Mouse (Mus musculus): ENCODE measurements at regions not wholly inside any gene's neighbourhood (a gene's known extent, or its start where the extent isn't known, plus 50 kb on each side); places are given as distances from the start of the nearest gene placed in this dataset.

DNA sequence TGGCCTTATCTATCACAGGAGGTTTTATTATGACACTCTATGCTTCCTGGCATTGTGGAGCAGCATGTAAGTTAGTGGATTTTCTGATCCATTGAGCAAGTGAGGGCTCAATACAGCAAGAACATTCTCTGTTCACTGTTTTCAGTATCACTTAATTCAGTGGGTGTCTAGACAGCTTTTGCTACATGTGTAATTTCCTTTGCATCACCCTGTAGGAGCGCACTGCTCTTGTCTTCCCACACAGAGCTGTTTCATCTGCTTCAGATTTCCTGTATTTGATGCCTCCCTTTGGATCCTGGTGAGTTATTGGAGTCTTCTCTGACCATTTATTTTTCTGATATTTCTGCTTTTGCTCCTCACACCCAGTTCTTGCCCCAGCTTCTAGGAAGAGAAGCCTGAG lies 245.8 kb downstream of the Wnt5a start:
- DNase-seq = no peak
- intact Hi-C loops (cut with DNase I; ENCODE audit: low total_unique reads) = no loop called here

DNA sequence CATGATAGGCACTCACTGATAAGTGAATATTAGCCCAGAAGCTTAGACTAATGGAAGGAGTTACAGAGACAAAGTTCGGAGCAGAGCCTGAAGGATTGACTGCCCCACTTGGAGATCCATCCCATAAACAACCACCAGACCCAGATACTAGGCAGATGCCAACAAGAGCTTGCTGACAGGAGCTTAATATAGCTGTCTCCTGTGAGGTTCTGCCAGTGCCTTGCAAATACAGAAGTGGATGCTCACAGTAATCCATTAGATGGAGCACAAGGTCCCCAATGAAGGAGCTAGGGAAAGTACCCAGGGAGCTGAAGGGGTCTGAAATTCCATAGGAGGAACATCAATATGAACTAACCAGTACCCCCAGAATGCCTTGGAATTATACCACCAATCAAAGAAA lies 252.8 kb upstream of the Lrtm1 start:
- intact Hi-C loops (cut with DNase I; ENCODE audit: low total_unique reads) = no loop called here
- no peak for DNase-seq

- intact Hi-C loops (cut with DNase I; ENCODE audit: low total_unique reads) = no loop called here
- DNase-seq = no peak
These were observed 244.9 kb upstream of the Lrtm1 start for GRCm38 (mm10) chr14:28773068-28773467.

DNA sequence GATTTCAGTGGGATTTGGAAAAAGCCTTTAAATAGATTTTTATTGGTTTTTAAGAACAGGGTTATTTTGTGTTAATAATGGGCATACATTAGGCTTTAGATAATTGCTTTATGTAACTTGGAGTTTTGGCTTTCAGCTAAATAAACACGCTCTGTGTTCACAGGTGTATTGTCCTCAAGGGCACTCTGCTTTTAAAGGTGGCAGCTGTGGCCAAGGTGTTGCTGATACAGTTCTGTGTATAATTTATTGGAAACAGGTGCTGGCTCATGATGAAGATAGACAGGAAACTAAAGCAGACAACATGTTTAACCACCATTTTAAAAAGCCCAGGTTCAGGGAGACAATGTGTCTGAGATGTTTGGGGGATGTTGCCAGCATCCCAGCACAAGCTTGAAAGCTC lies 242.3 kb upstream of the Lrtm1 start:
- no peak for DNase-seq
- intact Hi-C loops (cut with DNase I; ENCODE audit: low total_unique reads) = no loop called here

DNA sequence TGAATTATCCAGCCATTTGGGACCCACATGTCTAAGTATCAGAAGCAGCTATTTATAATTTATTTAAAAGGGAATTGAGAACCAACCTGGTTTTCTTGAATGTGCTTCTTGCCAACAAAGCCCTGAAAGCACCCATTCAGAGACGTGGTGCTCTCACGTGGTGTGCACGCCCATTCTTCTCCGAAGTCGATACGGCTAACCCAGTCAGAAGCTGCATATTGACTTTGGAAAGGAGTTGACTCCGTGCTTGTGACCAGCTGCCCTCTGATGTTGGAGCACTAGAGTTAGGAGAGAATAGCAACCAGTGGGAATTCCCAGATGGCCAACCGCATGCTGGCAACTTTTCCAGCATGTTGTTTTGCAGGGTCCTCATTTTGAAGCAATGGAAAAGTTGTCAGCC lies 240.2 kb upstream of the Lrtm1 start:
- DNase-seq = no peak
- intact Hi-C loops (cut with DNase I; ENCODE audit: low total_unique reads) = no loop called here

DNA sequence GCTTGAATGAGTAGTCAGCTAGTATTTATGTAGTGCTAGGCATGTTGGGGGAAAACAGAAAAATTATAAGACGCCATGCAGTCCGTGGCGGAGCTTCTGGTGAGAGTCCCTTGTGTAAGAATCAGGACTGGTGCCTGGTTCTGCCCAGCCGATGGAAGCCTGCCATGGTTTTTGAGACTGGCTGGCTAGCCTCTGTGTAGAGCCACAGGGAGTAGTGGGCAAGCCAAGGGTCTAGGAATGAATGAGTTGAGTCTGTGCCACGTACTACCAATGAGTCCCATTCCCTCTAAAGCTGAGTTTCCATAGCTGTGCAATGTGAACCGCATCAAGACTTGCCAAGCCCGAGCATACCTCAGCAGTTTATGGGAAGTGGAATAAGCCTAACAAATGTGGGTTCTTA lies 236.3 kb upstream of the Lrtm1 start:
- no peak for DNase-seq
- intact Hi-C loops (cut with DNase I; ENCODE audit: low total_unique reads) = no loop called here

- DNase-seq = no peak
- intact Hi-C loops (cut with DNase I; ENCODE audit: low total_unique reads) = no loop called here
These were observed 233.8 kb upstream of the Lrtm1 start for GRCm38 (mm10) chr14:28784106-28784633.

DNA sequence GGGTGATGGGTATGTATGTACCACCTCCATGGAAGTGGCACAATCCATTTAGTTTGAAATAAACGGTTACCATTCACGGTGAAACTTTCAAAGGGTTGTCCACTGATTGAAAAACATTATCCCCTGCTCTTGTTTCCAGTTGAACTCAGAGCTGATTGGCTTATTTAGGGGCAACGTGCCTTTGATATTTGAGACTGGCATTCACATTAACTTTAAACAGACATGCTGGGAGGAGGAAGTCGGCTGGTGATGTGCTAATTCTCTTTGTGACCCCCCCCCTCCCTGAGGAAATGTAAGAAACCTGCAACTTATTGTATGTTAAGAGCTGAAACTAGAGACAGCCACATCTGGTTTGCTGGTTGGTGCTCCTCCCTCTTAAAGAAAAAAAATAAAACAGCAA lies 219.7 kb upstream of the Lrtm1 start:
- DNase-seq = no peak
- intact Hi-C loops (cut with DNase I; ENCODE audit: low total_unique reads) = no loop called here

- no peak for DNase-seq
- intact Hi-C loops (cut with DNase I; ENCODE audit: low total_unique reads) = no loop called here
These were observed 216.3 kb upstream of the Lrtm1 start for GRCm38 (mm10) chr14:28801681-28802080.

DNA sequence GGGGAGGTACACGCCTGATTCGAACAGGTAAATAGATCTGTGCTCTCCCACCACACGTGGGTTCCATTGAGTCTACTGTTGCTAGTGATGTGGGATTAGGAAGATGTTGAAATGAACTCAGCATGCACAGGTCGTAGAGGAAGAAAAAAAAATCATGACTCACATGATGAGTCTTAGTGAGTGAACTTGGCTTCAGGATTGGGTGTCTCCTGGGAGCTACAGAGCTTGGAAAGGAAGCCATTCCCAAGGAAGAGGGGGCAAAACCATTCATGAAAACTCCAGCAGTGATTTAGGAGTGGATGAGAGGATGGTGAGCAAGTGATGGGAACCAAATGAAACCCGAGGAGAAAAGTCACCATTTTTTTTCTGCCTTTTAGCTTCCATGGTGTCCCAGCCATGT lies 215.9 kb upstream of the Lrtm1 start:
- intact Hi-C loops (cut with DNase I; ENCODE audit: low total_unique reads) = no loop called here
- DNase-seq = no peak

DNA sequence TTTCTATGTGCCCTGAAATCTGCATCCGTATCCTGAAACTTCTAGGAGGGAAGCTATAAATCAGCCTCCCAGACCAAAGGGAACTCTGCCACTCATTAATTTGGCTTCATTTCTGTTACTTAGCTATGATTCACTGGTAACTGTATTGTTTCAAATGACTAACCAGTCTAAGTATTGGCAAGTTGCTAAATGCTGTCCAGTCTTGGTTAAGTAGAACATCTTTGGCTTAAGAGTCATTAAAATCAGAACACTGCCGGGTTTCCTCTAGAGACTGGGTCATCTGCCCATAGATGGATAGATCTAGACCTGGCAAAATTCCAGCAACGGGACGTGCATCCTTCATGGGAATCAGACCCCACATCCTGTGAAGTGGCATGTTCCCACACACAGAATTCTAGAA lies 209.9 kb upstream of the Lrtm1 start:
- no peak for DNase-seq
- intact Hi-C loops (cut with DNase I; ENCODE audit: low total_unique reads) = no loop called here

GRCm38 (mm10) chr14:28809355-28809754 lies 208.7 kb upstream of the Lrtm1 start:
- DNase-seq = no peak

DNA sequence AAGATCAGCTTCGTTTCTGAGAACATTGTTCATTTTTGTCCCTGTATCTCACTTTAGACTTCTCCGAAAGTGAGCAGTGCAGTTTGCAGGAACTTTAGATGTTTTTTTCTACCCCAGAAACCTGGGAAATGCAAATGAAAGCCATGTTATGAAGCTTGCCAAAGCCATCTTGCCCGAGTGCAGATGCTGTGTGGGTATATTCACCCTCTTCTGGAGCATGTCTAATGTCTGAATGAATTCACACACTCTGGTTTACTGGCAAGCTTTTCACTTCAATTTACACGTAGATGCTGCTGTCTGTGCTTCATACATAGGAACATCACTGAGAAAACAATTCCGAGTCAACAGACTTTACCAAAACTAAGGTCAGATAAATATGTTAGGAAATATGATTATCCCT lies 197.0 kb upstream of the Lrtm1 start:
- intact Hi-C loops (cut with DNase I; ENCODE audit: low total_unique reads) = no loop called here
- DNase-seq = no peak

More at GRCm38 (mm10) chr14:28809355-28809754, 208.7 kb upstream of the Lrtm1 start:
- intact Hi-C loops (cut with DNase I; ENCODE audit: low total_unique reads) = no loop called here

DNA sequence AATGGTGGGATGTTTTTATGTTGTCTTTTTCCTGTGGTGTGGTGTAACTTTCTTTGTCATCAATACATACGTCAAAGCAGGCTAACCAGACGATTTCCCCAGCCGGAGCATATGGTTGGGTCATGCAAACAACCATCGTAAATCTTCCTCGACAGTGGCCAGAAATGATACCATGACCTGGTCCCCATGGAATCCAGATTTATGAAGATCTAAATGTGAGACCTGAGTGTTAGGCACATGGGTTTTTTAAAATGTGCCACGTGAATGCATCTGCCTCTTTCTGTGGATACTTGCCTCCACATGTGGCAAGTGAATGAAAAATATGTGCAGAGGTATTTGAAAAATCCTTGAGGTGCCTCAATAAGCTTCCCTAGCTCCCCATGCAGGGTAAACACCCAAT lies 190.8 kb upstream of the Lrtm1 start:
- intact Hi-C loops (cut with DNase I; ENCODE audit: low total_unique reads) = no loop called here
- DNase-seq = no peak

GRCm38 (mm10) chr14:28837117-28837516 lies 180.9 kb upstream of the Lrtm1 start:
- DNase-seq = no peak
- intact Hi-C loops (cut with DNase I; ENCODE audit: low total_unique reads) = no loop called here

DNA sequence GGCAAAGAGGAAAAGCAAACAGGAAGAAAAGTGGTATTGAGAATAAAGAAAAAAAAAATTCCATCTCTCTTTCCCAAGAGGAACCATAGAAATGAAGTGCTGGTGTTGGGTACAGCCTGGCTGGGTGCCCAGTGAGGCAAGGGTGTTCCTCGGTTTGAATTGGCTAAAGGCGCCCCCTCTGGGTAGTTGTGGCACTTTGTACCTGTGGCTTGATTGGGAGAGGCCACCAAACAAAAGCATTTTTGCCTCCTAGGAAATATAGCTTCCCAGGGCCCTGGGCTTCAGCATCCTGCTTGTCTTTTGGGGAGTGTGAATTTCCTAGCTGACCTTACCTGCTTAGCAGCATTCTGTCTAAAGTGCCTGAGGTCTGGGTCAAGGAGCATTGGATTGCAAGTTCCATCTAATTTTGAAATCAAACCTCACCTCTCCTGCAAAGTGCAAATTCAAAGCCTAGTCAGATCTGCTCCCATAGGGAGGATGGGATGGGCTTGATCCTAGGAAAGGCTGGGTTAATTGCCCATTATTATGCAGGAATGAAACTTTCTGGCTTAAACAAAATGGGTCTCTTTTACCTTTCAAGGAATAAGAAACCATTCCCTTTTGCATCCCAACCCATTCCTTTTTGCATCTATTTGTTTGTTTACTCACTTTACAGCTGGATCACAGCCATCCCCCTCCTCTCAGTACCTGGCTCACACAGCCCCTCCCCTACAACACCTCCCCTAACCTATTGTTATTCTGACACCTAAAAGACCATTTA lies 169.0 kb upstream of the Lrtm1 start:
- intact Hi-C loops (cut with DNase I; ENCODE audit: low total_unique reads) = no loop called here
- DNase-seq = no peak

Data from gastrocnemius, postnatal 14 days (tissue).